Mouse (Mus musculus) heart, postnatal 0 days (tissue): ENCODE data around the gene Acacb.

Experiments
- CTCF ChIP-seq: IDR thresholded peaks from 2 replicates; pipeline ENCODE4 v1.5.1; 2016; ENCODE audit warnings: antibody characterized with exemption, control low read depth, low read depth
- EP300 ChIP-seq: IDR thresholded peaks from 2 replicates; pipeline ENCODE4 v1.6.1; 2016; ENCODE audit warnings: antibody characterized with exemption, low read depth

GRCm38 (mm10) chr5:114162106-114162815 lies 15.9 kb downstream of the Acacb start:
- no peak for TF ChIP-seq CTCF
- TF ChIP-seq EP300 = no peak
